Mouse (Mus musculus): ENCODE data around the gene Mlc1. TPM values are rescaled to one million over a fixed set of nuclear protein-coding genes. Genes with fewer than 3 reads are reported as not detected.
A peak's percentile ranks its signal among the peaks of the same experiment; 100 is the strongest.

Mlc1 gene
- polyA plus RNA-seq, 1 experiment from 2014 or later, result not detected

DNA sequence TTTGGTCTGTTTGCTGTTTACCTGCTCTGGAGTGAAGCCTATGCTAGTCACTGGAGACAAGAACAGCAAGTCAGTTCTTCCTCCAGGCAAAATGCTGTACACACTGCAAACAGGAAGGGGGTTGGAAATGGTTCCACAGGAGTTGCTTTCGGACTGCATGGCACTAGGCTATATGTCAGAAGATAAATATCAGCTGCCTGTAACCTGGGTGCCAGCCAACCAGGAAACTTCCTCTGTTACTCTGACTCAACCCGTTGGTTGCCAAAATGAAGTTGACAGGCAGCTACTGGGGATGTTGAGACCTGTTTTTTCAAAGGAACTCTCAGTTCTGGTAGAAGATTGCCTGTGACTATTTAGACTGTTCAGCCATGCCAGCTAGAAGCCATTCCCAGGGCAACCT is 10.4 kb upstream of the Mlc1 start:
- no peak overlapping the region for H3K9ac ChIP-seq (replicated peaks; ENCODE audit: low read length)
- no peaks in the 10 kb centered on the region for H3K36me3 ChIP-seq (ENCODE audit: insufficient read depth, low read length)
- no peak for ATAC-seq (ENCODE audit: low FRiP score, low TSS enrichment)
- no peaks in the 10 kb centered on the region for H3K4me1 ChIP-seq (ENCODE audit: insufficient read depth, low read length)
- H3K9me3 ChIP-seq (ENCODE audit: low read length), result no peaks in the 10 kb centered on the region
- H3K4me3 ChIP-seq (ENCODE audit: low read length), result no peak overlapping the region
- H3K4me2 ChIP-seq (replicated peaks; ENCODE audit: low read depth, low read length), result no peak overlapping the region
- H3K27ac ChIP-seq (ENCODE audit: low read length), result no peak overlapping the region
- H3K27me3 ChIP-seq (ENCODE audit: insufficient read depth, low read length), result no peaks in the 10 kb centered on the region
- 34% methylated on average over 2 of the region's 2 CpGs for WGBS

DNA sequence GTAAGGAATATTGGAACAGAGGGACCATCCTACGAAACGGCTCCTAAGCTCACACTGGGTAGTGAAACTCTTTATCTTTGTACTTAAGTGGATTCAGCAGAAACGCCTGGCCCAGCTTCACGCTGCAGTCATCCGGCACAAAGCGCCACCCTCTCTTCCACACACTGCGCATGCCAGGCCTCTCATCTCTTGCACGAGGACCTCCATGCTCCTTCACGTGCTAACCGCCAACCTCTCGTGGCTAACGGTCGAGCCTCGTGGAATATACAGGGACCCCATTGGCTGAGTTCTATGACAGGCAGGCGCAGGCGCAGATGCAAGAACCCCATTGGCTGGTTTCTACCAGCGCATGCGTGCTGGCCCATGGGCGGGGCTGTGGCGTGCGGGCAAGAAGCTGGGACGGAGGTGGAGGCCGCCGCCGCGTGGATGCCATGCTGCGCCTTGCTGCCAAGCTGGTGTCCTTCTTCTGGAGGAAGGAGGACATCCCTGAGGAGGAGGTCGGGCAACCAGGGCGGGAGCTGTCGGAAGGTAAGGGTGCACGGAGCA is 3.8 kb upstream of the Mlc1 start, which contains the start of gene Mov10l1:
Gene Mov10l1 (plus strand): TSS at position 376 of the 546 bp plus-strand sequence.
- H3K4me3 ChIP-seq (ENCODE audit: low read length), result no peak within 1 kb of the TSS
- 93% methylated on average over 31 of the region's 31 CpGs for WGBS
- no peaks in the 10 kb centered on the region for H3K4me1 ChIP-seq (ENCODE audit: insufficient read depth, low read length)
- H3K9me3 ChIP-seq (ENCODE audit: low read length), result no peaks in the 10 kb centered on the region
- no peaks in the 10 kb centered on the region for H3K27me3 ChIP-seq (ENCODE audit: insufficient read depth, low read length)
- no peaks in the 10 kb centered on the region for H3K36me3 ChIP-seq (ENCODE audit: insufficient read depth, low read length)
- H3K4me2 ChIP-seq (replicated peaks; ENCODE audit: low read depth, low read length), result no peak within 1 kb of the TSS
- no peak for ATAC-seq (ENCODE audit: low FRiP score, low TSS enrichment)
- H3K9ac ChIP-seq (replicated peaks; ENCODE audit: low read length), result no peak within 1 kb of the TSS
- H3K27ac ChIP-seq (ENCODE audit: low read length), result no peak within 1 kb of the TSS

GRCm38 (mm10) chr15:88979138-88979446 is 285 bp upstream of the Mlc1 start:
- no peaks in the 10 kb centered on the region for H3K9me3 ChIP-seq (ENCODE audit: low read length)
- ATAC-seq (ENCODE audit: low FRiP score, low TSS enrichment), result no peak
- H3K27ac ChIP-seq (ENCODE audit: low read length), result no peak overlapping the region
- H3K4me2 ChIP-seq (replicated peaks; ENCODE audit: low read depth, low read length), result no peak overlapping the region
- H3K4me1 ChIP-seq (ENCODE audit: insufficient read depth, low read length), result no peaks in the 10 kb centered on the region
- H3K36me3 ChIP-seq (ENCODE audit: insufficient read depth, low read length), result no peaks in the 10 kb centered on the region
- H3K9ac ChIP-seq (replicated peaks; ENCODE audit: low read length), result no peak overlapping the region
- H3K4me3 ChIP-seq (ENCODE audit: low read length), result no peak overlapping the region
- no peaks in the 10 kb centered on the region for H3K27me3 ChIP-seq (ENCODE audit: insufficient read depth, low read length)
- WGBS, result 72% methylated on average over 3 of the region's 3 CpGs

DNA sequence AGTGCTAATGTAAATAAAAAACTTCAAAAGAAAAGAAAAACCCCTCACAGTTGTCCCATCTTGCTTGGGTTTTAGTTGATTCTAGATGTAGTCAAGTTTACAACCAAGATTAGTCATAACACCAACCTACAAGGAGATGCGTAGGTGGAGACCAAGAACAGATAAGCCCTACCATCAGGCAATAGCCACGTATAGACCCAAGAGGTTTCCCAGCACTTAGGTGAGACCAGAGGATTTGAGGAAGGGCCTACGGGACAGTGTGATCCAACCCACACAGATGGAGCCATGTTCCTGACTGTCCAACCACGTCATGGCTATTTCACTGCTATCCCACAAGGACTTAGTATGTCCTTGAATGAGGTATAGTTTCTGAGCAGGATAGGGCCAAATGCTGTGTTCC is 6.5 kb downstream of the Mlc1 start:
- ATAC-seq (ENCODE audit: low FRiP score, low TSS enrichment), result no peak
- Histone ChIP-seq H3K27me3 (ENCODE audit: insufficient read depth, low read length) (no peaks in the 10 kb centered on the region), H3K4me1 (ENCODE audit: insufficient read depth, low read length) (no peaks in the 10 kb centered on the region), H3K9me3 (ENCODE audit: low read length) (no peaks in the 10 kb centered on the region), H3K9ac (replicated peaks; ENCODE audit: low read length) (no peak overlapping the region), H3K4me2 (replicated peaks; ENCODE audit: low read depth, low read length) (no peak overlapping the region), H3K36me3 (ENCODE audit: insufficient read depth, low read length) (no peaks in the 10 kb centered on the region), H3K27ac (ENCODE audit: low read length) (no peak overlapping the region), H3K4me3 (ENCODE audit: low read length) (no peak overlapping the region)
- 86% methylated on average over 4 of the region's 4 CpGs for WGBS

DNA sequence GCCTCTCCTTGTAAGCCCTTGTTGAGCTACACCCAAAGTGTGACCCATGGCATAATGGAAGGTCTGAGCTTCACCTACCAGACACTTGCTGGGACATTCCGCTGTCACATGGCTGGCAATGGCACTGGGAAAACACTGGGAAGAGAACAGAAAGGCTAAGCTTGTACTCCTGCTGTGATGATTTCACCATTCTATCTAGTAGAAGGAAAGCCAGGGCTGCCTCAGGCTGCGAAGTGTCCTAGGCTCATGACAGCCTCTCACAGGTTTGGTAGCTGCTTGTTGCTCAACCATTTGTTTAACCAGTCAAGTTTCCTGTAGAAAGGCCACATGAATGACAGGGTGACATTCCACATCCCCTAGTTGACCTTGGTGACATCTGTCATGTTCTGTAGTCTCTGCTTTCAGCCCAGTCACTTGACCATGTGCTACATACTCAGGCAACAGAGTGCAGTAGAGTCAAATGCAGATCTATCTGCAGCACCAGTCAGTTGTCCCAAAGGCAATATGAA is 14.7 kb downstream of the Mlc1 start:
- Histone ChIP-seq H3K27ac (ENCODE audit: low read length) (no peak overlapping the region), H3K9ac (replicated peaks; ENCODE audit: low read length) (no peak overlapping the region), H3K9me3 (ENCODE audit: low read length) (no peaks in the 10 kb centered on the region), H3K27me3 (ENCODE audit: insufficient read depth, low read length) (0 out of 2 replicates have a peak, but pooled peaks cover 1% of the 10 kb centered on the region), H3K4me3 (ENCODE audit: low read length) (no peak overlapping the region), H3K36me3 (ENCODE audit: insufficient read depth, low read length) (no peaks in the 10 kb centered on the region), H3K4me1 (ENCODE audit: insufficient read depth, low read length) (no peaks in the 10 kb centered on the region), H3K4me2 (replicated peaks; ENCODE audit: low read depth, low read length) (no peak overlapping the region)
- ATAC-seq (ENCODE audit: low FRiP score, low TSS enrichment), result no peak
- WGBS, result 88% methylated on average over 2 of the region's 2 CpGs

GRCm38 (mm10) chr15:88957522-88957921 is 21.3 kb downstream of the Mlc1 start:
- 84% methylated on average over 4 of the region's 4 CpGs for WGBS
- no peaks in the 10 kb centered on the region for H3K4me1 ChIP-seq (ENCODE audit: insufficient read depth, low read length)
- H3K9me3 ChIP-seq (ENCODE audit: low read length), result no peaks in the 10 kb centered on the region

GRCm38 (mm10) chr15:88955342-88955741 is 23.5 kb downstream of the Mlc1 start:
- Histone ChIP-seq H3K27me3 (ENCODE audit: insufficient read depth, low read length) (peaks cover 27% of the 10 kb centered on the region; the same call in 1 of the 2 replicates), H3K4me3 (ENCODE audit: low read length) (no peak overlapping the region), H3K36me3 (ENCODE audit: insufficient read depth, low read length) (no peaks in the 10 kb centered on the region), H3K4me1 (ENCODE audit: insufficient read depth, low read length) (no peaks in the 10 kb centered on the region), H3K9ac (replicated peaks; ENCODE audit: low read length) (no peak overlapping the region), H3K27ac (ENCODE audit: low read length) (no peak overlapping the region), H3K9me3 (ENCODE audit: low read length) (no peaks in the 10 kb centered on the region), H3K4me2 (replicated peaks; ENCODE audit: low read depth, low read length) (no peak overlapping the region)
- no peak for ATAC-seq (ENCODE audit: low FRiP score, low TSS enrichment)
- WGBS, result 87% methylated on average over 6 of the region's 6 CpGs

More at GRCm38 (mm10) chr15:88957522-88957921, 21.3 kb downstream of the Mlc1 start:
- Histone ChIP-seq H3K36me3 (ENCODE audit: insufficient read depth, low read length) (no peaks in the 10 kb centered on the region), H3K27me3 (ENCODE audit: insufficient read depth, low read length) (peaks cover 27% of the 10 kb centered on the region; the same call in 1 of the 2 replicates), H3K9ac (replicated peaks; ENCODE audit: low read length) (no peak overlapping the region), H3K27ac (ENCODE audit: low read length) (no peak overlapping the region), H3K4me3 (ENCODE audit: low read length) (no peak overlapping the region), H3K4me2 (replicated peaks; ENCODE audit: low read depth, low read length) (no peak overlapping the region)
- ATAC-seq (ENCODE audit: low FRiP score, low TSS enrichment), result no peak

DNA sequence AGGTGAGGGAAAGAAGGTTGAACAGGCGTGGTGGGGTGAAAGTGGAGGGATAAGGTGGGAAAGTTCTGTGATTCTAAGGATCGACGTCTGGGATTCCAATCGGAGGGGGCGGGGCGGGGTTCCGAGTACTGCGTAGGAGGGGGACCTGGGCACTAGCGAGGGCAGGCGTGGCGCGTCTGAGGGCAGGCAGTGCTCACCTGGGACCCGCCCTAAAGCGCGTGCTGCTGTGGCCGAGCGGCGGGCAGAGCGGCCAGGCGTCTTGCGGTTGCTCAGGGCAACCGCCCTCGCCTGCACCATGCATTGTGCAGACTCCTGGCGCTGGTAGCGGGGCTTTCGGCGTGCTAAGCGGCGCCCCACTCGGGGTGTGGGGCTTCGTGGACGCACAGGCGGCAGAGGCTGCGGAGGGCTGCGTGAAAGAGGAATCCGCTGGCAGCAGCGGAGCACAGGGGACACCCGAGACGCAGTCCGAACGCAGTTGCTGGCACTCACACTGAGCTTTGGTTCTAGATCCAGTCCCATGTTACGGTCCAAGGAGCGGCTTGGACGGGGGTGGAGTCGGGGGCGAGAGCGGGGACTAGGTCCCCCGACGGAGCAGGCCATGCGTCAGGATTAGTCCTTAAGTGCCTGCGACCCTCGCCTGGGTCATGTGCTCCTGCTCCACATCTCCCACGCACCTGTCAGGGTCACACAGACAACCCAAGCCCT is 24.3 kb downstream of the Mlc1 start, which contains the start of gene Ttll8:
Gene Ttll8 (minus strand): TSS at position 51 of the 705 bp plus-strand sequence.
- no peak within 1 kb of the TSS for H3K27ac ChIP-seq (ENCODE audit: low read length)
- H3K9ac ChIP-seq (replicated peaks; ENCODE audit: low read length), result no peak within 1 kb of the TSS
- H3K27me3 ChIP-seq (ENCODE audit: insufficient read depth, low read length), result peaks cover 27% of the 10 kb centered on the region; the same call in 1 of the 2 replicates
- no peaks in the 10 kb centered on the region for H3K9me3 ChIP-seq (ENCODE audit: low read length)
- H3K4me2 ChIP-seq (replicated peaks; ENCODE audit: low read depth, low read length), result peak within 1 kb of the TSS; percentile 66
- H3K4me1 ChIP-seq (ENCODE audit: insufficient read depth, low read length), result no peaks in the 10 kb centered on the region
- H3K4me3 ChIP-seq (ENCODE audit: low read length), result peak within 1 kb of the TSS; percentile 40
- H3K36me3 ChIP-seq (ENCODE audit: insufficient read depth, low read length), result no peaks in the 10 kb centered on the region
- peak; percentile 90 for ATAC-seq (ENCODE audit: low FRiP score, low TSS enrichment)
- WGBS, result 3% methylated on average over 48 of the region's 53 CpGs

GRCm38 (mm10) chr15:88951246-88951645 is 27.6 kb downstream of the Mlc1 start:
- Histone ChIP-seq H3K4me3 (ENCODE audit: low read length) (no peak overlapping the region), H3K27ac (ENCODE audit: low read length) (no peak overlapping the region), H3K27me3 (ENCODE audit: insufficient read depth, low read length) (peaks cover 18% of the 10 kb centered on the region; the same call in 1 of the 2 replicates), H3K9me3 (ENCODE audit: low read length) (no peaks in the 10 kb centered on the region), H3K4me1 (ENCODE audit: insufficient read depth, low read length) (no peaks in the 10 kb centered on the region), H3K4me2 (replicated peaks; ENCODE audit: low read depth, low read length) (no peak overlapping the region), H3K9ac (replicated peaks; ENCODE audit: low read length) (no peak overlapping the region), H3K36me3 (ENCODE audit: insufficient read depth, low read length) (no peaks in the 10 kb centered on the region)
- no peak for ATAC-seq (ENCODE audit: low FRiP score, low TSS enrichment)
- WGBS, result 70% methylated on average over 4 of the region's 4 CpGs

- no peaks in the 10 kb centered on the region for H3K27me3 ChIP-seq (ENCODE audit: insufficient read depth, low read length)
- no peak for ATAC-seq (ENCODE audit: low FRiP score, low TSS enrichment)
- 43% methylated on average over 6 of the region's 6 CpGs for WGBS
- H3K27ac ChIP-seq (ENCODE audit: low read length), result no peak overlapping the region
- H3K9ac ChIP-seq (replicated peaks; ENCODE audit: low read length), result no peak overlapping the region
- H3K36me3 ChIP-seq (ENCODE audit: insufficient read depth, low read length), result no peaks in the 10 kb centered on the region
- no peaks in the 10 kb centered on the region for H3K9me3 ChIP-seq (ENCODE audit: low read length)
- no peak overlapping the region for H3K4me3 ChIP-seq (ENCODE audit: low read length)
- H3K4me1 ChIP-seq (ENCODE audit: insufficient read depth, low read length), result no peaks in the 10 kb centered on the region
- no peak overlapping the region for H3K4me2 ChIP-seq (replicated peaks; ENCODE audit: low read depth, low read length)
Observed at GRCm38 (mm10) chr15:88946851-88947250, 32.0 kb downstream of the Mlc1 start.
